Mouse (Mus musculus) mouse embryonic stem cell (cell line): Measurements from ENCODE around the gene Eif4e3.

Experiments used
- in situ Hi-C, 2 experiments: fragments of 300-500 bp; cut with MboI; formaldehyde crosslinking; loops; 1 replicate in 1 of 2; 3 replicates in 1 of 2; pipeline ENCODE4 v1.14.3; 2019 to 2020; ENCODE audit warnings: low sequenced_read_pairs in 2 of 2, low pct_unique_long_range_greater_than_20kb in 1 of 2, mixed read lengths in 1 of 2; ENCODE audit not compliant: unreplicated experiment in 1 of 2

Gene Eif4e3

GRCm38 (mm10) chr6:99669481-99670325 is 3.1 kb upstream of the Eif4e3 start:
- in situ Hi-C loops = no loop called here

DNA sequence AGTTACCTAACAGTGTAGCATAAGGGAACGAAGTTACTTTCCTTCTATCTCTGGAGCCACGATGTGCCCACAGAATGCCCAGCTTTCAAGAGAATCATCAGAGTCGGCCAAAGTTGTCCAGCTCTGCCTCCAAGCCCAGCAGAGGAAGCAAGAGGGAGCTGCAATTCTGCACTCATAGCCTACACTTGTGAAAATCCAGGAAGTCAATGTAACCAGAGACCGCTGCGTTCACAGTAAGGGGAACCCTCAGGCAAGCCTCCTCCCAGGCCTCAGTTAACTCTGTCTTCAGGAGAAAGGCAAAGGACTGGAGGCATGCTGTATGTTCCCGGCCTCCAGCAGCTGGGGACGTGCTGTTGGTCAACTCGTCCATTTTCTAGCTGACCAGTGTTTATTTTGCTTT is 719 bp upstream of the Eif4e3 start:
- in situ Hi-C loops = no loop called here

DNA sequence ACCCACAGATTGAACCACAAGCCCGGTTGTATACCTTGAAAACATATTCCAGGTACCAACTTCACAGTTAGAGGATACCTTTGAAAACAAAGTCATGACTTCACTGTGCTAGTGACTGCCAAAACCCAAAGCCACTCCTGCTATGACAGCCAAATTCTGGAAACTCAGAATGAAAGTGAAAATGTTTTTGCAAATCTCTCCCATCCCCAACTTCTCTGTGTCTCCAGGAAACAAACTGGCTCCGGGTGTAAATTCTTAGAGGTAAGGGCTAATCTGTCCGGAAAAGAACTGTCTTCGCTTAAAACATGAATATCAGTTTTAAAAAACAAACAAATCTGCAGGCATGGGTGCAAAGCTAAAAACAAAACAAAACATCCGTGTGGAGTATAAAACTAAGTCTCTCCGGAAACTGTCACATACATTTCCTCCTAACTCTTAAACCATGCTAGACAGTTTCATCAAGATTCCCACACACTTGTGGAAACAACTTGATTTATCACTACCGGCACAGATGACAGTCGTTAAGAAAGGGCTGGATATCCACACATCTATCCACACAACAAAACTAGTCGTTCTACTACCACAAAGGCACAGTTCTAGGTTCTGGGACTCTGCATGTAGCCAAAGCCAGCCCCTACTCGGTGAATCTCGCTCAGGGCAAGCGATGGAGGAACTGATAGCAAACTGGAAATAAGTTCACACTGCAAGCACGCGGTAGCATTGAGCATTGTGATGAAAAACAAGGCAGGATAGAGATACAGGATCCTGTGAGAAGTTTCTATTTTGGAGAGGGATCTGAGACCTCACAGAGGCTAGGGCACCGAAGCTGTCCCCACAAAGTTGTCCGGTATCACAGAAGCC is 884 bp downstream of the Eif4e3 start:
- in situ Hi-C loops = no loop called here

- in situ Hi-C loops = no loop called here
Observed at GRCm38 (mm10) chr6:99663232-99663631, 3.3 kb downstream of the Eif4e3 start.

- in situ Hi-C loops = no loop called here
Observed at GRCm38 (mm10) chr6:99660443-99660842, 6.1 kb downstream of the Eif4e3 start.

GRCm38 (mm10) chr6:99658586-99658985 is 8.0 kb downstream of the Eif4e3 start:
- in situ Hi-C loops = no loop called here

DNA sequence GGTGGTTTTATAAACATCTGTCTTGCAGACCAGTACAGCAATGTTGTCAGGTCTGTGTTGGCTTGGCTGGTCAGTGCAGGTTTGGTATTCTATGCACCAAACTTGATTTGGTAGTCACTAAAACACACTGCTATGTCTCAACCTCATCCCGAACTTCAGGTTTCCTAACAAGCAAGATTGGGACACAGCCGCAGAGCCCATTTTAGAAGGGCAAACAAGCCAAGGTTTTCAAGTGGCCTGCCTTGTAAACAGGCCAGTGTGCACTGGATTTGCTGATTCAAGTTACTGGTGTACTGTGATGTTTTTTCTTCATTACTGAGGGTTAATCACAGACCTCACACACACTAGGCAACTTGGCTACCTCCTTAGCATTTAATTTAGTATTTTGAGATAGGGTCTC is 10.5 kb downstream of the Eif4e3 start:
- in situ Hi-C loops = no loop called here

GRCm38 (mm10) chr6:99655488-99655887 is 11.1 kb downstream of the Eif4e3 start:
- in situ Hi-C loops = no loop called here

- in situ Hi-C loops = no loop called here
Observed at GRCm38 (mm10) chr6:99654343-99654742, 12.2 kb downstream of the Eif4e3 start.

GRCm38 (mm10) chr6:99652341-99652740 is 14.2 kb downstream of the Eif4e3 start:
- in situ Hi-C loops = no loop called here

DNA sequence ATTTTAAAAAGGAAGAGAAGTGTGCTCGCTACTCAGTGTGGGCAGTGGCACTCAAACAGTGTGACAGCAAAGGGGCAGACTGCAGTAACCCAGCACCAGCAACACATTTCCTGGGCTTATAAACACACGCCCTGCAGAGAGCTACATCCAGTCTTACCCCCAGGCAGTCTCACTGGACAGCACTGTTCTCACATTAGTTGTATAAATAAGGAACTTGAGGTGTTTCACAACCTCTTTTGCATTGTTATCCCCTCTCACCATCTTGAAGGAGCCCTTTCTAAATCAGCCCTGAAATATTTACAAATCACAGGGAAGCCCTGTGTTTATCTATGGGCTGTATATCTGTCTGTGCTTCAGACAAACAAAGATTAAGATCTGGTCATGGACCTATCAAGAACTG is 17.3 kb downstream of the Eif4e3 start:
- in situ Hi-C loops = no loop called here

- in situ Hi-C loops = no loop called here
Observed at GRCm38 (mm10) chr6:99646344-99646743, 20.2 kb downstream of the Eif4e3 start.

GRCm38 (mm10) chr6:99644876-99645275 is 21.7 kb downstream of the Eif4e3 start:
- in situ Hi-C loops = no loop called here

- in situ Hi-C loops = no loop called here
Observed at GRCm38 (mm10) chr6:99644386-99644785, 22.2 kb downstream of the Eif4e3 start.

- in situ Hi-C loops = no loop called here
Observed at GRCm38 (mm10) chr6:99643439-99644199, 23.0 kb downstream of the Eif4e3 start.

DNA sequence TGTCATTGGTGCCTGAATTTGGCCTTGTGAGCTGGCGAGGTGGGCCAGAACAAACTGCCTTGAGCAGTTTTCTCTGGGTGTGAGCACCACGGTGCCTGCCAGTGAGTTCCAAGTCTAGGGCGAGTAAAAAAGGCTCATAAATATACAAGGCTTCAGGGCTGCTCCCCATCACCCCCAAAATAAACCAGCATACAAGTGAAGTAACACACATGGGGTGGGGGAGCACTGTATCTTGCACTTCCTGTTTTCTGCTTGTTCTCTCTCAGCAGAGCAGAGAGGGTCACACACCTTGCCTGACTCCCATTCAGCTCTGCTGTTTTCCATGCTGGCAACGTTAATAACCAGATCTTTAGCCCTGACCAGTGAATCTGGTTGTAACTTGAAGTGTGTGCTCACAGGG is 29.1 kb downstream of the Eif4e3 start:
- in situ Hi-C loops = no loop called here

DNA sequence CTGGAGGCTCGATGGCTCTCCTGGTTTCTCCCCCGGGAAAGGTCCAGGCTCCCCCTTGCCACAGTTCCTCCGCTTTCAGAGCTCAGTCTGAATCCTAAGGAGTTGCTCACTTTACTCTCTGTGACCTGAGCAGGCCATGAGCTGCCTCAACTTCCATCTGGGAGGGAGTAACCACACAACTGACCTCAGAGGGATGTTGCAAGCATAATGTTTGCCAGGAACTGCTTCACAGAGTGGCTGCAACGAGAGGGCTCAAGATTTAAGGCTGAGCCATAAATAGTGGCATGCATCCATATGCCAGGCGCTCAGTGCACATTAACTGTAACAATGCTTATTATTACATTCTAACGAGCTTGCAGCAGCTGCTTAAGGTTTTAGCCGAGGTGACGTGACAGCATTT is 29.8 kb downstream of the Eif4e3 start:
- in situ Hi-C loops = no loop called here

DNA sequence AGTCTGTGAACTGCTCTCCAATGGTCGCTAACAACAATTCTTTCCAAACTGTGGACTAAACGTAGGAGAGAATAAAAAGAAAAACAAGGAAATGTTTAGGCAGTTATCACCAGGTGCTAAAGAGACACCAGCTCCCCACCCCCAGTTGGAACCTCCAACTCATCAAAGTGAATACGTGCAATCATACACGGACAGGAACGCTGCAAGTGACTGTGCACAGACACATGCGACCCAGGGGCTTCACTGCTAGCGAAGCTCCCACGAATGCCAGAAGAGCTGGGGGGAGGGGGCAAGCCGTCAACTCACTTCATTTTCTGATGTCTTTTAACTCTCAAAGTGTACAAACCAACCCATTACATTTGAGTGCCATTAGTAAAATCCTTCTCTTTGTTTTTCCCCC is 30.4 kb downstream of the Eif4e3 start:
- in situ Hi-C loops = no loop called here
